Mouse (Mus musculus) layer of hippocampus, adult 9-10 months (tissue): ENCODE data around the gene Zbtb38.

Experiments
- DNase-seq: peaks from one replicate; pipeline ENCODE4 v3.0.0; 2022; ENCODE audit warnings: low spot score

The Zbtb38 gene

DNA sequence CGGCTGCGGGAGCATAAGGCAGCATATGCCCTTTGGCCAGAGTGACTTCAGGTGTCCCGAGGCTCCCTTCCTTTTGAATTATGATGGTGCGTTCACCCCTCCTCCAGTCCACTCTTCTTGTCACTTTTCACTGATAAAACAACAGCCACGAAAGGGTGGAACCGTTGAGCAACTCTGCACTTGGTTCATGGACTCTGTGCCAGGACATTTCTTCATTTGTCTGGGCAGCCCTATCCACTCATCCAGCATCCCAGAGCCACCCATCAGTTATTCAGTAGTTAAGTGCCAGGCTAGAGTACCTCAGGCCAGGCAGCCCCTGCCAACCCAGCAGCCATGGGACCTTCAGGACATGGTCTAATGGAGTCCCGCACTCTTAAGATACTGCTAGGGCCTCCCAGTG is 114.1 kb downstream of the Zbtb38 start:
- no peak for DNase-seq

DNA sequence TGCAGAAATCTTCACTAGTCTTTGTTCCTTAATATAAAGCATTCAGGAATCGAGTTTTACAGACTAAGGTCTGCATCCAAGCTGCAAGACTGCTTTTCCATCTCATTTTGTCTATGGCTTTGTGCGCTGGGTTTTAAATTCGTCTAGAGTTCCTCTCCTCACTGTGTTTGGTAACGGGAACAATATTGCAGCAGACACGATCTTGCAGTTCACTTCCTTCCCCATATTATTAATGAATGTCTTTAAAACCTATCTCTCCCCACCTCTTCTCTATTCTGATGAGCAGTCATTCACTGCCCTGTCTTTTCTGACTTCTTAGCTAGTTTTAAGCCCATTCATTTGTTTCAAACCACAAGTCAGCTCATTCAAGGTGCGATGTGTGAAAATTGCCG is 115.5 kb downstream of the Zbtb38 start:
- no peak for DNase-seq

DNA sequence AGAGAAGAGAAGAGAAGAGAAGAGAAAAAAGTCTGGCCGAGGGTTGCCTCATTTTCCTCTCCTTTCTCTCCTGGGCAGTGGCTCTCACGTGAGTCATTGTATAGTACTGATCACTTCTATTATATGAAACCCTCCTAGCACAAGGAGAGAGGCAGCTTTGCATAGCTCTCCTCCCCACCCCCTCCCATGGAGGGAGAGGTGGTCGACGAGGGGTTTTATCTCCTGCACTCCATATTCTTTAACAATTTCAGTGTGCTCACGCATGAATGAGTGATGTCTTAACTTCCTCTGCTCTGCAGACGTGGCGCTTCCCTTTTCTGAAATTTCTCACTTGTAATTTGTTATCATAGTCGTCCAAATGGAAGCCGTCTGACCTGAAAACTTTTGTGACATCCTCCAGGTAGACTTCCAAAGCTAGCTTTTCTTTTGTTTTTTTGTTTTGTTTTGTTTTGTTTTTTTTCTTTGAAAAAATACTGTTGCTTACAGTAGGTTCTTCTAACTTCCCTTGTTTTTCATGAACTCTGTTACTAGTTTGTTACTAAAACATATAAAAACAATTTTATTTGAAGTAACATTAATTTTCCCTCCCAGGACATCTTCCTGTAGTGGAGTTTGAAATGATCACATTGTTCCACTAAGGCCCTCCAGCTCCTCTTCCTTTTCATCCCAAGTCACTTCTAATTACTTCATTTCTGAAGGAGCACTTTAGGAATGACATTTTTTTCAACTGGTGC is 116.0 kb downstream of the Zbtb38 start:
- no peak for DNase-seq

GRCm38 (mm10) chr9:96635899-96636298 is 116.7 kb downstream of the Zbtb38 start:
- DNase-seq = no peak

- no peak for DNase-seq
Measured at GRCm38 (mm10) chr9:96635176-96635575, 117.5 kb downstream of the Zbtb38 start.

- DNase-seq = no peak
Measured at GRCm38 (mm10) chr9:96633771-96634170, 118.9 kb downstream of the Zbtb38 start.
